Mouse (Mus musculus) heart, embryonic 13.5 days (tissue): ENCODE data around the gene Dpysl4. TPM values are rescaled to one million over a fixed set of nuclear protein-coding genes. Genes with fewer than 3 reads are reported as not detected.

Experiments used
- ATAC-seq: fragments of 200-750 bp; cut with Nextera tagmentation; 2 replicates; pipeline ENCODE4 v1.8.0; 2017; ENCODE audit warnings: moderate TSS enrichment; ENCODE audit not compliant: insufficient number of reproducible peaks, low FRiP score, low TSS enrichment; ENCODE audit errors: extremely low read depth
- H3K27ac ChIP-seq: fragments of 300-500 bp; sonication (generic); replicated peaks from 2 replicates; pipeline ENCODE4 v1.5.1; 2015; ENCODE audit warnings: moderate library complexity, mild to moderate bottlenecking, inconsistent platforms
- H3K27me3 ChIP-seq: fragments of 300-500 bp; sonication (generic); replicated peaks from 2 replicates; pipeline ENCODE4 v1.6.1; 2015; ENCODE audit warnings: mild to moderate bottlenecking, inconsistent platforms
- H3K36me3 ChIP-seq: fragments of 300-500 bp; sonication (generic); 2 replicates; pipeline ENCODE4 v1.6.1; 2015; ENCODE audit warnings: mild to moderate bottlenecking, inconsistent platforms
- H3K4me1 ChIP-seq: fragments of 300-500 bp; sonication (generic); 2 replicates; pipeline ENCODE4 v1.6.1; 2015; ENCODE audit warnings: inconsistent platforms
- H3K4me2 ChIP-seq: fragments of 300-500 bp; sonication (generic); 2 replicates; pipeline ENCODE4 v1.6.1; 2015; ENCODE audit warnings: inconsistent platforms, mild to moderate bottlenecking, moderate library complexity
- H3K4me3 ChIP-seq: fragments of 300-500 bp; sonication (generic); 2 replicates; pipeline ENCODE4 v1.5.1; 2015; ENCODE audit warnings: moderate library complexity, mild to moderate bottlenecking, inconsistent platforms
- H3K9ac ChIP-seq: fragments of 300-500 bp; sonication (generic); 2 replicates; pipeline ENCODE4 v1.6.1; 2015; ENCODE audit warnings: inconsistent platforms, mild to moderate bottlenecking, moderate library complexity
- H3K9me3 ChIP-seq: fragments of 300-500 bp; sonication (generic); 2 replicates; pipeline ENCODE4 v1.6.1; 2016; ENCODE audit warnings: inconsistent platforms
- WGBS: fragments of 180-500 bp; shearing (Covaris S2); methylation state at CpG from one replicate; pipeline ENCODE4 v1.1.7; 2015; ENCODE audit warnings: mixed read lengths; 5-methylcytosine and 5-hydroxymethylcytosine counted together
- polyA plus RNA-seq: library from polyadenylated mRNA; unstranded; fragments of >200 nt; fragmentation: Nextera tagmentation; extraction: Ambion mirVana; gene quantifications from 2 replicates; pipeline ENCODE4 v1.2.1, GENCODE M21; 2015

Dpysl4 gene
- polyA plus RNA-seq, 1 experiment from 2014 or later: 3.5 TPM

- ATAC-seq: no peak
- no peaks in the 10 kb centered on the region for H3K4me1 ChIP-seq
- H3K4me2 ChIP-seq: no peak overlapping the region
- H3K9me3 ChIP-seq: no peaks in the 10 kb centered on the region
- 63% methylated on average over 10 of the region's 10 CpGs for WGBS
- H3K36me3 ChIP-seq: no peaks in the 10 kb centered on the region
- H3K4me3 ChIP-seq: no peak overlapping the region
- H3K9ac ChIP-seq: no peak overlapping the region
- H3K27ac ChIP-seq: no peak overlapping the region
- H3K27me3 ChIP-seq: peaks cover 6% of the 10 kb centered on the region; the same call in 1 of the 2 replicates
Measured at GRCm38 (mm10) chr7:139101286-139101804, 15.5 kb downstream of the Dpysl4 start.

DNA sequence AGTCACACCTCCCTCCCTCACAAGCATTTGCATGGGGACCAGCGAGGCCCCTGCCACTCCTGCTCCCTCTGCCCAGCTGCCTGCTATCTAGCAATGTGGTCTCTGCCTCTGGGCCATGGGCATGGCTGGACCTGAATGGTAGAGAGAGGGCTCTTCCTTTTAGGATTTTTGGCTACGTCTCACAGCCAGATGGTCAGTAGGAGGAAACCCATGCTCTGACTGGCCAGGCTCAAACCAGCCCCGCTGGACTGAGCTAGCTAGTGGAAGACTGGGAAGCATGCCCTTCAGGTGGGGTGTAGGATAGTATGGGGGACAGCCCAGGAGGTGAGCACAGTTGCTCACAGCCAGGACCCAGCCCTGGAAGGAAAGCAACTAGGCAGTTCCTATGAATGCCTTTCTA is 16.0 kb downstream of the Dpysl4 start:
- ATAC-seq: no peak
- WGBS: 67% methylated on average over 3 of the region's 3 CpGs
- Histone ChIP-seq H3K4me3 (no peak overlapping the region), H3K27me3 (0 out of 2 replicates have a peak, but pooled peaks cover 6% of the 10 kb centered on the region), H3K27ac (no peak overlapping the region), H3K9ac (no peak overlapping the region), H3K9me3 (no peaks in the 10 kb centered on the region), H3K36me3 (no peaks in the 10 kb centered on the region), H3K4me2 (no peak overlapping the region), H3K4me1 (no peaks in the 10 kb centered on the region)

GRCm38 (mm10) chr7:139103960-139104381 is 18.2 kb downstream of the Dpysl4 start:
- no peaks in the 10 kb centered on the region for H3K9me3 ChIP-seq
- no peak overlapping the region for H3K9ac ChIP-seq
- H3K36me3 ChIP-seq: no peaks in the 10 kb centered on the region
- 62% methylated on average over 10 of the region's 10 CpGs for WGBS
- H3K4me3 ChIP-seq: no peak overlapping the region
- no peak for ATAC-seq
- no peak overlapping the region for H3K27ac ChIP-seq
- no peak overlapping the region for H3K4me2 ChIP-seq
- H3K27me3 ChIP-seq: peaks cover 6% of the 10 kb centered on the region; the same call in 1 of the 2 replicates
- H3K4me1 ChIP-seq: peaks cover 7% of the 10 kb centered on the region; the same call in 1 of the 2 replicates

- Histone ChIP-seq H3K36me3 (no peaks in the 10 kb centered on the region), H3K4me2 (no peak overlapping the region), H3K9me3 (no peaks in the 10 kb centered on the region), H3K9ac (no peak overlapping the region), H3K4me3 (no peak overlapping the region), H3K4me1 (peaks cover 7% of the 10 kb centered on the region; the same call in 1 of the 2 replicates), H3K27ac (no peak overlapping the region), H3K27me3 (peaks cover 6% of the 10 kb centered on the region; the same call in 1 of the 2 replicates)
- no peak for ATAC-seq
- WGBS: 70% methylated on average over 5 of the region's 5 CpGs
Measured at GRCm38 (mm10) chr7:139105076-139105475, 19.3 kb downstream of the Dpysl4 start.

DNA sequence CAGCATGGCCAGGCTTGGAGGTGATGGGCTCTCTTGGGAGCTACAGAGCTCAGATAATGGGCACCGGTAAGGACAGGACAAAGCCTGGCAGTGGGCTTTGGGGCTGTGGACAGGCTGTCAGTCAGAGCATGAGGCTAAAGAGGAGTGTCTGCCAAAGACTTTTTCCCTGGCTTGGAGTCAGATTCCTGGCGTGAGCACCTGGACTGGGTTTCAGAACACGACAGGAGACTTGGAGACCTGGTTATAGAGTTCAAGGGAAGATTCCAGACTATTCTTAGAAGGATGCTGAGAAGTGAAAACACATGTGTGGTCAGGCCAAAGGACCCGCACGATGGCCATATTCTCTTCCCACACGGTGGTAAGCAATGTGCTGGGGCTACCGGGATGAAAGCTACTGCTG is 19.9 kb downstream of the Dpysl4 start:
- WGBS: 74% methylated on average over 7 of the region's 7 CpGs
- H3K9ac ChIP-seq: no peak overlapping the region
- ATAC-seq: no peak
- no peak overlapping the region for H3K4me2 ChIP-seq
- no peak overlapping the region for H3K27ac ChIP-seq
- no peaks in the 10 kb centered on the region for H3K36me3 ChIP-seq
- peaks cover 7% of the 10 kb centered on the region; the same call in 1 of the 2 replicates for H3K4me1 ChIP-seq
- no peaks in the 10 kb centered on the region for H3K9me3 ChIP-seq
- H3K27me3 ChIP-seq: peaks cover 6% of the 10 kb centered on the region; the same call in 1 of the 2 replicates
- H3K4me3 ChIP-seq: no peak overlapping the region

- Histone ChIP-seq H3K4me3 (no peak overlapping the region), H3K27ac (no peak overlapping the region), H3K9me3 (no peaks in the 10 kb centered on the region), H3K36me3 (no peaks in the 10 kb centered on the region), H3K4me2 (no peak overlapping the region), H3K9ac (no peak overlapping the region), H3K4me1 (peaks cover 7% of the 10 kb centered on the region; the same call in 1 of the 2 replicates), H3K27me3 (no peaks in the 10 kb centered on the region; the same call in 1 of the 2 replicates)
- ATAC-seq: no peak
- WGBS: 79% methylated on average over 9 of the region's 9 CpGs
Measured at GRCm38 (mm10) chr7:139107908-139108650, 22.3 kb downstream of the Dpysl4 start.

- Histone ChIP-seq H3K4me1 (no peaks in the 10 kb centered on the region), H3K9ac (no peak overlapping the region), H3K27me3 (peaks cover 34% of the 10 kb centered on the region), H3K36me3 (no peaks in the 10 kb centered on the region), H3K4me2 (no peak overlapping the region), H3K4me3 (no peak overlapping the region), H3K27ac (no peak overlapping the region), H3K9me3 (no peaks in the 10 kb centered on the region)
- no peak for ATAC-seq
- WGBS: 38% methylated on average over 13 of the region's 13 CpGs
Measured at GRCm38 (mm10) chr7:139119152-139119774, 33.5 kb downstream of the Dpysl4 start.

GRCm38 (mm10) chr7:139119775-139120153 is 34.0 kb downstream of the Dpysl4 start:
- no peaks in the 10 kb centered on the region for H3K36me3 ChIP-seq
- peaks cover 34% of the 10 kb centered on the region for H3K27me3 ChIP-seq
- H3K27ac ChIP-seq: no peak overlapping the region
- no peaks in the 10 kb centered on the region for H3K9me3 ChIP-seq
- ATAC-seq: no peak
- no peak overlapping the region for H3K4me3 ChIP-seq
- 40% methylated on average over 2 of the region's 2 CpGs for WGBS
- no peaks in the 10 kb centered on the region for H3K4me1 ChIP-seq
- no peak overlapping the region for H3K9ac ChIP-seq
- no peak overlapping the region for H3K4me2 ChIP-seq

GRCm38 (mm10) chr7:139125881-139126280 is 40.1 kb downstream of the Dpysl4 start:
- no peak overlapping the region for H3K9ac ChIP-seq
- H3K4me1 ChIP-seq: peaks cover 8% of the 10 kb centered on the region; the same call in 1 of the 2 replicates
- H3K27me3 ChIP-seq: peaks cover 37% of the 10 kb centered on the region
- no peak overlapping the region for H3K4me3 ChIP-seq
- H3K27ac ChIP-seq: no peak overlapping the region
- WGBS: 82% methylated on average over 4 of the region's 4 CpGs
- no peaks in the 10 kb centered on the region for H3K36me3 ChIP-seq
- no peak for ATAC-seq
- H3K9me3 ChIP-seq: no peaks in the 10 kb centered on the region
- no peak overlapping the region for H3K4me2 ChIP-seq

DNA sequence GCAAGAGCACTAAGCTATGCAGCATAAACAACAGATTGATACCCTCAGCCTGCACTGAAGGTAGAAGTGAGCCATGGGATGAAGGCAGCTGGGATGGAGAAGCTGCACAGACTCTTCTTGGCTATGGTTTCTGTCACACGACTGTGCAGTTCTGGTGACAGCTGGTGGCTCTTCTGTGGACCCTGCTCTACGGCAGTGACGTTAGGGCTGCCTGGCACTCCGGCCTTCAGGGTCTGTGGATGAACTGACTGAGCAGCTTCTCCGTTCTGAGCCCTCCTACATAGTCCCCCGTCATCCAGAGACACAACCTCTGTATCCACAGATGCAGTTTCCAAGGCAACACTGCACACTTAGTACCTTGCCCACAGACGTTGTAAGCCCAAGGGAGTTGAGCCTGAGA is 40.7 kb downstream of the Dpysl4 start:
- H3K27ac ChIP-seq: no peak overlapping the region
- no peaks in the 10 kb centered on the region for H3K36me3 ChIP-seq
- no peaks in the 10 kb centered on the region for H3K9me3 ChIP-seq
- ATAC-seq: no peak
- peaks cover 8% of the 10 kb centered on the region; the same call in 1 of the 2 replicates for H3K4me1 ChIP-seq
- WGBS: 70% methylated on average over 7 of the region's 7 CpGs
- peaks cover 31% of the 10 kb centered on the region for H3K27me3 ChIP-seq
- H3K9ac ChIP-seq: no peak overlapping the region
- H3K4me2 ChIP-seq: no peak overlapping the region
- H3K4me3 ChIP-seq: no peak overlapping the region

GRCm38 (mm10) chr7:139128994-139129393 is 43.2 kb downstream of the Dpysl4 start:
- H3K27me3 ChIP-seq: peaks cover 17% of the 10 kb centered on the region
- H3K4me1 ChIP-seq: peaks cover 8% of the 10 kb centered on the region; the same call in 1 of the 2 replicates
- H3K9me3 ChIP-seq: no peaks in the 10 kb centered on the region
- H3K27ac ChIP-seq: no peak overlapping the region
- no peak overlapping the region for H3K9ac ChIP-seq
- WGBS: 61% methylated on average over 4 of the region's 4 CpGs
- no peaks in the 10 kb centered on the region for H3K36me3 ChIP-seq
- H3K4me2 ChIP-seq: no peak overlapping the region
- H3K4me3 ChIP-seq: no peak overlapping the region
- no peak for ATAC-seq
